Mouse (Mus musculus) megakaryocyte, embryonic 14.5 days (primary cell): ENCODE measurements at regions not wholly inside any gene's neighbourhood (a gene's known extent, or its start where the extent isn't known, plus 50 kb on each side); places are given as distances from the start of the nearest gene placed in this dataset.

Source experiments
- FLI1 ChIP-seq: IDR thresholded peaks from 2 replicates; pipeline ENCODE4 v1.6.1; 2012; ENCODE audit warnings: low read length, inconsistent platforms, mixed read lengths
- GATA1 ChIP-seq: IDR thresholded peaks from 3 replicates; pipeline ENCODE4 v1.6.1; 2012; ENCODE audit warnings: mixed read lengths, low read length, inconsistent platforms, borderline replicate concordance

GRCm38 (mm10) chr1:73309556-73309955 is 293.8 kb upstream of the Tnp1 start:
- TF ChIP-seq GATA1: no peak
- TF ChIP-seq FLI1: no peak
